Mouse (Mus musculus) heart, adult 2 months (tissue): ENCODE data around the gene Wrnip1.

Experiments
- CTCF ChIP-seq: fragments of 200-600 bp; IDR thresholded peaks from 2 replicates; pipeline ENCODE4 v1.8.1; 2022; ENCODE audit warnings: antibody characterized with exemption, mild to moderate bottlenecking, moderate library complexity
- EP300 ChIP-seq: fragments of 200-500 bp; IDR thresholded peaks from 2 replicates; pipeline ENCODE4 v1.6.1; 2011; ENCODE audit warnings: low read depth, low read length, control low read depth; ENCODE audit not compliant: insufficient read depth
- POLR2A ChIP-seq: fragments of 200-500 bp; IDR thresholded peaks from 2 replicates; pipeline ENCODE4 v1.6.1; 2011; ENCODE audit warnings: mild to moderate bottlenecking, low read depth, low read length, control low read depth; ENCODE audit not compliant: insufficient read depth

DNA sequence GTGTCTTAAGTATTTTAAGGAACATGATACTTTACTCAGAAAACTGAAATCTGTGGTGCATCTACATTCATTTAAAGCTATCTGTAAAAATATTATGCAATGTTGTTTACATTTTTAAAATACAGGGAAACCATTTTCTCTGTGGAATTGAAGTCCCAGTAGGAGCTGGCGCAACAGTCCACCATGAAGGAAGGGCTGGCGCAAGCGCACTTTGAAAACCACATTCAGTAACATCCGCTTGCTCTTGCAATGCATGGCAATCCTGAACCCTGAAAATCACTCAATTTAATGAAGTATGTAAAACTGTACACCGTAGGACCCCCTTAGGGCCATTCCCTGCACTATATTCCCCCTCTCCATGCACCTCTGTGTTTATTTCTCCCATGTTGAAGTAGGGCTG, 32.7 kb downstream of the Wrnip1 start:
- no peak for TF ChIP-seq POLR2A
- no peak for TF ChIP-seq CTCF
- no peak for TF ChIP-seq EP300
